Mouse (Mus musculus) intestine, embryonic 16.5 days (tissue): ENCODE measurements around the gene Khnyn. TPM values are rescaled to one million over a fixed set of nuclear protein-coding genes. Genes with fewer than 3 reads are reported as not detected.

Source experiments
- ATAC-seq: fragments of 200-750 bp; cut with Nextera tagmentation; 2 replicates; pipeline ENCODE4 v1.8.0; 2017; ENCODE audit warnings: moderate TSS enrichment, moderate library complexity
- H3K27ac ChIP-seq: fragments of 300-500 bp; sonication (generic); 2 replicates; pipeline ENCODE4 v1.5.1; 2014; ENCODE audit warnings: mild to moderate bottlenecking, low read length
- H3K27me3 ChIP-seq: fragments of 300-500 bp; sonication (generic); replicated peaks from 2 replicates; pipeline ENCODE4 v1.6.1; 2014; ENCODE audit warnings: low read length, control low read depth, mixed read lengths; ENCODE audit not compliant: control insufficient read depth, insufficient read depth
- H3K36me3 ChIP-seq: fragments of 300-500 bp; sonication (generic); 2 replicates; pipeline ENCODE4 v1.6.1; 2014; ENCODE audit warnings: low read length, control low read depth; ENCODE audit not compliant: control insufficient read depth, insufficient read depth
- H3K4me1 ChIP-seq: fragments of 300-500 bp; sonication (generic); 2 replicates; pipeline ENCODE4 v1.6.1; 2014; ENCODE audit warnings: low read length, control low read depth, mixed read lengths; ENCODE audit not compliant: control insufficient read depth, insufficient read depth
- H3K4me2 ChIP-seq: fragments of 300-500 bp; sonication (generic); 2 replicates; pipeline ENCODE4 v1.6.1; 2014; ENCODE audit warnings: low read depth, low read length, control low read depth
- H3K4me3 ChIP-seq: fragments of 300-500 bp; sonication (generic); 2 replicates; pipeline ENCODE4 v1.5.1; 2014; ENCODE audit warnings: mild to moderate bottlenecking, low read length
- H3K9ac ChIP-seq: fragments of 300-500 bp; sonication (generic); 2 replicates; pipeline ENCODE4 v1.6.1; 2014; ENCODE audit warnings: low read depth, low read length
- H3K9me3 ChIP-seq: fragments of 300-500 bp; sonication (generic); 2 replicates; pipeline ENCODE4 v1.6.1; 2016; ENCODE audit warnings: low read length, control low read depth; ENCODE audit not compliant: control insufficient read depth
- WGBS: fragments of 180-500 bp; shearing (Covaris S2); extraction: QIAGEN DNeasy Blood & Tissue Kit; methylation state at CpG from one replicate; pipeline ENCODE4 v1.1.7; 2014; 5-methylcytosine and 5-hydroxymethylcytosine counted together
- polyA plus RNA-seq: library from polyadenylated mRNA; unstranded; fragments of >200 nt; fragmentation: Nextera tagmentation; extraction: Ambion mirVana; gene quantifications from 2 replicates; pipeline ENCODE4 v1.2.1, GENCODE M21; 2015

Gene Khnyn
- polyA plus RNA-seq, 1 experiment from 2014 or later, result 12.5 TPM

- peak within 1 kb of the TSS; percentile 52 for H3K4me3 ChIP-seq
- H3K9me3 ChIP-seq, result no peaks in the 10 kb centered on the region
- peaks cover 14% of the 10 kb centered on the region for H3K4me1 ChIP-seq
- H3K36me3 ChIP-seq, result peaks cover 9% of the 10 kb centered on the region; the same call in 1 of the 2 replicates
- H3K27ac ChIP-seq, result peak within 1 kb of the TSS; percentile 75
- WGBS, result under 1% methylated on average over 39 of the region's 39 CpGs
- H3K4me2 ChIP-seq, result peak within 1 kb of the TSS; percentile 89
- ATAC-seq, result peak; percentile 94
- peak within 1 kb of the TSS; percentile 75 for H3K9ac ChIP-seq
- no peaks in the 10 kb centered on the region for H3K27me3 ChIP-seq
These were observed 15.1 kb downstream of the Khnyn start, which contains the start of gene Sdr39u1 for GRCm38 (mm10) chr14:55899701-55900413. Sdr39u1 (minus strand) TSS chr14:55900293.

- WGBS, result 6% methylated on average over 12 of the region's 12 CpGs
- ATAC-seq, result peak; percentile 31
- Histone ChIP-seq H3K27me3 (no peaks in the 10 kb centered on the region), H3K27ac (peak overlapping the region; percentile 75), H3K9me3 (no peaks in the 10 kb centered on the region), H3K9ac (peak overlapping the region; percentile 75), H3K36me3 (peaks cover 7% of the 10 kb centered on the region; the same call in 1 of the 2 replicates), H3K4me2 (peak overlapping the region; percentile 89), H3K4me1 (peaks cover 14% of the 10 kb centered on the region), H3K4me3 (peak overlapping the region; percentile 52)
These were observed 15.6 kb downstream of the Khnyn start for GRCm38 (mm10) chr14:55900414-55900755.

- ATAC-seq, result no peak
- no peaks in the 10 kb centered on the region for H3K36me3 ChIP-seq
- peaks cover 6% of the 10 kb centered on the region for H3K4me1 ChIP-seq
- H3K9me3 ChIP-seq, result no peaks in the 10 kb centered on the region
- no peak overlapping the region for H3K4me2 ChIP-seq
- 19% methylated on average over 1 of the region's 1 CpGs for WGBS
- H3K27ac ChIP-seq, result no peak overlapping the region
- no peak overlapping the region for H3K4me3 ChIP-seq
- H3K9ac ChIP-seq, result no peak overlapping the region
- no peaks in the 10 kb centered on the region for H3K27me3 ChIP-seq
These were observed 20.8 kb downstream of the Khnyn start for GRCm38 (mm10) chr14:55905518-55905917.

GRCm38 (mm10) chr14:55913406-55913805 is 28.7 kb downstream of the Khnyn start:
- Histone ChIP-seq H3K4me2 (no peak overlapping the region), H3K9me3 (no peaks in the 10 kb centered on the region), H3K27ac (no peak overlapping the region), H3K4me3 (no peak overlapping the region), H3K4me1 (no peaks in the 10 kb centered on the region), H3K9ac (no peak overlapping the region), H3K27me3 (no peaks in the 10 kb centered on the region), H3K36me3 (no peaks in the 10 kb centered on the region)
- 42% methylated on average over 4 of the region's 4 CpGs for WGBS
- no peak for ATAC-seq

GRCm38 (mm10) chr14:55918240-55919082 is 33.7 kb downstream of the Khnyn start:
- Histone ChIP-seq H3K27ac (no peak overlapping the region), H3K36me3 (no peaks in the 10 kb centered on the region), H3K4me2 (no peak overlapping the region), H3K9ac (0 out of 2 replicates have a peak overlapping the region, but pooled peaks have one; percentile 20), H3K9me3 (no peaks in the 10 kb centered on the region), H3K4me3 (no peak overlapping the region), H3K4me1 (no peaks in the 10 kb centered on the region), H3K27me3 (no peaks in the 10 kb centered on the region)
- 20% methylated on average over 14 of the region's 14 CpGs for WGBS
- peak; percentile 86 for ATAC-seq

- Histone ChIP-seq H3K4me1 (no peaks in the 10 kb centered on the region), H3K9me3 (no peaks in the 10 kb centered on the region), H3K4me3 (no peak overlapping the region), H3K36me3 (no peaks in the 10 kb centered on the region), H3K4me2 (no peak overlapping the region), H3K9ac (no peak overlapping the region), H3K27me3 (no peaks in the 10 kb centered on the region), H3K27ac (no peak overlapping the region)
- 50% methylated on average over 7 of the region's 7 CpGs for WGBS
- ATAC-seq, result no peak
These were observed 37.9 kb downstream of the Khnyn start for GRCm38 (mm10) chr14:55922475-55923232.

GRCm38 (mm10) chr14:55926847-55927246 is 42.1 kb downstream of the Khnyn start:
- H3K36me3 ChIP-seq, result no peaks in the 10 kb centered on the region
- H3K4me2 ChIP-seq, result no peak overlapping the region
- H3K27me3 ChIP-seq, result no peaks in the 10 kb centered on the region
- H3K4me1 ChIP-seq, result no peaks in the 10 kb centered on the region
- ATAC-seq, result no peak
- H3K9me3 ChIP-seq, result no peaks in the 10 kb centered on the region; the same call in 1 of the 2 replicates
- H3K27ac ChIP-seq, result no peak overlapping the region
- no peak overlapping the region for H3K4me3 ChIP-seq
- H3K9ac ChIP-seq, result no peak overlapping the region
- 77% methylated on average over 4 of the region's 4 CpGs for WGBS

- Histone ChIP-seq H3K4me1 (no peaks in the 10 kb centered on the region; the same call in 1 of the 2 replicates), H3K9ac (no peak overlapping the region), H3K36me3 (no peaks in the 10 kb centered on the region), H3K4me3 (no peak overlapping the region), H3K27ac (no peak overlapping the region), H3K9me3 (no peaks in the 10 kb centered on the region; the same call in 1 of the 2 replicates), H3K27me3 (no peaks in the 10 kb centered on the region), H3K4me2 (no peak overlapping the region)
- 63% methylated on average over 12 of the region's 12 CpGs for WGBS
- ATAC-seq, result peak; percentile 44
These were observed 44.7 kb downstream of the Khnyn start for GRCm38 (mm10) chr14:55929263-55929997.
